Mouse (Mus musculus) adrenal gland, adult 18-20 months (tissue): ENCODE measurements around the gene Bri3bp. TPM values are rescaled to one million over a fixed set of nuclear protein-coding genes. Genes with fewer than 3 reads are reported as not detected.

Experiments
- microRNA-seq, 2 experiments: library from miRNA; unstranded; fragments of <30 nt; microRNA quantifications; one replicate each; pipeline ENCODE4 v1.2.0; 2021; ENCODE audit warnings: borderline number of aligned reads in 2 of 2
- total RNA-seq, 2 experiments: library from RNA; stranded (reverse); gene quantifications; 1 replicate in 1 of 2; 2 replicates in 1 of 2; pipeline ENCODE4 v1.2.3; 2021

Gene Bri3bp
- total RNA-seq, 2 experiments from 2014 or later, result 18.7 to 32.1 TPM

Small RNA genes lying within 50 kb of the gene (microRNA-seq; reads per million reads assigned to microRNA genes)
- 0 reads per million in 2 experiments for gene Gm27551

Other genes starting within 250 kb of the Bri3bp start
- gene Scarb1, start 100.5 kb upstream of the Bri3bp start, total RNA-seq, result 1,000 to 10,000 TPM; 2,973 to 3,724 TPM
- gene Gm10382, start 52.2 kb upstream of the Bri3bp start, total RNA-seq, result under 1 TPM; 0.42 to 0.50 TPM
- gene Ubc, start 51.4 kb upstream of the Bri3bp start, total RNA-seq, result 1,000 to 10,000 TPM; 1,721 to 2,004 TPM
- 10 to 100 TPM; 16.7 to 19.3 TPM for gene Dhx37, start 7.4 kb upstream of the Bri3bp start, total RNA-seq
- 100 to 1,000 TPM in 1 of 2 experiments, 10 to 100 TPM in 1; 90.2 to 165 TPM for gene Aacs, start 34.2 kb downstream of the Bri3bp start, total RNA-seq
- gene Tmem132b, start 90.2 kb downstream of the Bri3bp start, total RNA-seq, result 1 to 10 TPM; 2.0 to 2.1 TPM